Mouse (Mus musculus) testis, adult 2 months (tissue): ENCODE data around the gene Nrarp. TPM values are rescaled to one million over a fixed set of nuclear protein-coding genes. Genes with fewer than 3 reads are reported as not detected.
A peak's percentile ranks its signal among the peaks of the same experiment; 100 is the strongest.

Source experiments
- H3K27ac ChIP-seq: fragments of 200-500 bp; 2 replicates; pipeline ENCODE4 v1.5.1; 2012; ENCODE audit warnings: low read depth, low read length; ENCODE audit not compliant: control insufficient read depth, insufficient read depth
- H3K27me3 ChIP-seq: fragments of 200-500 bp; 2 replicates; pipeline ENCODE4 v1.6.1; 2012; ENCODE audit warnings: mild to moderate bottlenecking, low read length, moderate library complexity; ENCODE audit not compliant: control insufficient read depth, insufficient read depth
- H3K36me3 ChIP-seq: fragments of 200-500 bp; 2 replicates; pipeline ENCODE4 v1.6.1; 2012; ENCODE audit warnings: mild to moderate bottlenecking, low read length; ENCODE audit not compliant: control insufficient read depth, insufficient read depth
- H3K4me1 ChIP-seq: fragments of 200-500 bp; 2 replicates; pipeline ENCODE4 v1.6.1; 2012; ENCODE audit warnings: low read length; ENCODE audit not compliant: control insufficient read depth, insufficient read depth
- H3K4me3 ChIP-seq: fragments of 200-500 bp; 2 replicates; pipeline ENCODE4 v1.5.1; 2012; ENCODE audit warnings: low read depth, mild to moderate bottlenecking, low read length, moderate library complexity, mixed read lengths; ENCODE audit not compliant: control insufficient read depth
- CTCF ChIP-seq: fragments of 200-500 bp; IDR thresholded peaks from 2 replicates; pipeline ENCODE4 v1.5.1; 2012; ENCODE audit warnings: low read depth, mild to moderate bottlenecking, inconsistent platforms, low read length, moderate library complexity; ENCODE audit not compliant: control insufficient read depth, insufficient read depth, insufficient replicate concordance
- POLR2A ChIP-seq: fragments of 200-500 bp; IDR thresholded peaks from 2 replicates; pipeline ENCODE4 v1.6.1; 2012; ENCODE audit warnings: low read depth, mild to moderate bottlenecking, inconsistent platforms, low read length, moderate library complexity; ENCODE audit not compliant: control insufficient read depth
- polyA plus RNA-seq: library from polyadenylated mRNA; depleted of rRNA; stranded (reverse); fragments of >200 nt; gene quantifications from 2 replicates; pipeline ENCODE4 v1.2.3, GENCODE M21; 2012

Gene Nrarp
- polyA plus RNA-seq, 1 experiment, result 3.8 TPM

GRCm38 (mm10) chr2:25187841-25188240 is 7.3 kb downstream of the Nrarp start:
- no peak overlapping the region for H3K4me3 ChIP-seq
- peaks cover 12% of the 10 kb centered on the region for H3K4me1 ChIP-seq
- no peaks in the 10 kb centered on the region for H3K27me3 ChIP-seq
- H3K27ac ChIP-seq, result no peak overlapping the region
- H3K36me3 ChIP-seq, result no peaks in the 10 kb centered on the region
- TF ChIP-seq CTCF (no peak), POLR2A (no peak)

- TF ChIP-seq CTCF (peak; percentile 78; the same call in 1 of the 2 replicates), POLR2A (no peak)
- Histone ChIP-seq H3K36me3 (no peaks in the 10 kb centered on the region), H3K4me3 (no peak overlapping the region), H3K4me1 (peaks cover 4% of the 10 kb centered on the region; the same call in 1 of the 2 replicates), H3K27me3 (no peaks in the 10 kb centered on the region), H3K27ac (no peak overlapping the region)
Measured at GRCm38 (mm10) chr2:25193330-25193770, 12.8 kb downstream of the Nrarp start.

GRCm38 (mm10) chr2:25194006-25194405 is 13.4 kb downstream of the Nrarp start:
- Histone ChIP-seq H3K27ac (no peak overlapping the region), H3K4me3 (no peak overlapping the region), H3K27me3 (no peaks in the 10 kb centered on the region), H3K4me1 (peaks cover 4% of the 10 kb centered on the region; the same call in 1 of the 2 replicates), H3K36me3 (no peaks in the 10 kb centered on the region)
- no peak for TF ChIP-seq POLR2A
- TF ChIP-seq CTCF, result no peak

DNA sequence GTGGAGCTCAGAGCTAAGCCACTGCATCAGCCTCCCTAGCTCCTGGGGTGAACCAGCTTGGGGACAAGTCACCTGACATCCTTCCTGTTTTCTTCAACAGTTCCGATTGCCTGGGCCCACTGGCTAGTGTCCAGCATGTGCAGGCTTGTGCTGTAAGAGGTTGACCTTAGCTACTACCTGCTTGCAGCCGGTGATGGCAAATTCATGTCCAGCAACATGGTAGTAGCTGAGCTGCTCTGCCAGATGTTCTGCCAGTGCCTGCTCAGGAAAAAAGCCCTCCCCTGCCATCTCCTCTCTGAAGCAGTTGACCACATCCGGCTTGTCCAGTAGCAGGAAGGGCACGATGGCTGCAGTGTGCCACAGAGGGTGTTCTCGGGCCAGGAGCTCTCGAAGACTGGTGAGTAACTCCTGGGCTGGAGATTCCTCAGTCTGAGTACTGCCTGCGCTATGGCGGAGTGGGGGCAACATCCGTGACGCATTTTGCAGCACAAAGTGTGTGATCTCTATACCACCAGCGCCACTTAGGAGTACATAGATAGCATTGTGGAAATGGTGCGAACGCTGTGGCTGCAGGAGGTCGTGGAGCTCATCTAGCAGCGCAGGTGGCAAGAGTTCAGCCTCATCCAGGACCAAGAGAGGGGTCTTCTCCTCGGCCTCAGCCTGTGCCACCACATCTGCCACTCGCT is 14.1 kb downstream of the Nrarp start:
- TF ChIP-seq POLR2A (no peak), CTCF (no peak)
- no peaks in the 10 kb centered on the region for H3K36me3 ChIP-seq
- H3K4me3 ChIP-seq, result no peak overlapping the region
- peaks cover 4% of the 10 kb centered on the region; the same call in 1 of the 2 replicates for H3K4me1 ChIP-seq
- H3K27me3 ChIP-seq, result no peaks in the 10 kb centered on the region
- H3K27ac ChIP-seq, result no peak overlapping the region

GRCm38 (mm10) chr2:25195211-25196156 is 14.9 kb downstream of the Nrarp start:
- TF ChIP-seq CTCF, result no peak
- no peak for TF ChIP-seq POLR2A
- Histone ChIP-seq H3K27me3 (no peaks in the 10 kb centered on the region), H3K36me3 (no peaks in the 10 kb centered on the region), H3K4me1 (peaks cover 4% of the 10 kb centered on the region; the same call in 1 of the 2 replicates), H3K4me3 (peak overlapping the region; percentile 66), H3K27ac (peak overlapping the region; percentile 70; the same call in 1 of the 2 replicates)

DNA sequence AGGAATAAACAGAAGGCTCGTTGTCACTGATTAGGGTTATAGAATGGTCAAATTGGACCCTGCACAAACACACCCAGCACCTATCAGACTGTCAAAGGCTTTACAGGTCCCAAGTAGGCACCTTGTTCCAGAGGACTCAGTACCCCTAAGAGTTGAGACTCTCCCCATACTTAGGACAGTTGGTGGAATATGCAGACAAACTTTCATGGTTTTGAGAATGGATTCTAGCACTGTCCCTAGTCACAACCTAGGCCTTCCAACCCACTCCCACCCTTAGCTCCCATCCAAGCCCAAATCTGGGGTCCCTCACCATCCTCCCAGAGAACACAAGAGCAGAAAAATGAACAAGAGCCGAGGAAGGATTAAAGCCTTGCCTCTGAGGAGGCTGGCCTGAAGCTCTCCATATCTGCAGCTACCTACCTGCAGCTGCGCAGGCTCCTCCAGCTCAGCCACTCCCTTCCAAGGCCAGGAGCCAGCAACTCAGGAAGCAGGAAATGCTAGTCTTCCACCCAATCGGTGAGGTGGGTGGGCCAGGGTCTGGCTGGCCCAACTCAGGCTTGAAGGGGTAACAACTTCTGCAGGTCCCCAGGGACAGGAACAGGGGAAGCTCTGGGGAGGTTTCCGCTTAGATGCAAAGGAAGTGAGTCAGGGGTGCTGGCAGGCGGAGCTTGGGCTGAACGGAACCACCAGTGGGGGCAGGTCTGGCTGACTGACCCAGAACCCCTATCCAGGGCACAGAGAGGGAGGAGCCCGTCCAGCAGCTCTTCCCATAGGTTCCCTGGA is 15.8 kb downstream of the Nrarp start, which contains the start of gene Tor4a:
Gene Tor4a, minus strand, starts transcription at position 715 of the 783 bp plus-strand sequence.
- no peaks in the 10 kb centered on the region for H3K27me3 ChIP-seq
- H3K36me3 ChIP-seq, result peaks cover 1% of the 10 kb centered on the region; the same call in 1 of the 2 replicates
- no peak for TF ChIP-seq CTCF
- TF ChIP-seq POLR2A, result no peak
- peaks cover 4% of the 10 kb centered on the region; the same call in 1 of the 2 replicates for H3K4me1 ChIP-seq
- peak within 1 kb of the TSS; percentile 70 for H3K27ac ChIP-seq
- peak within 1 kb of the TSS; percentile 66 for H3K4me3 ChIP-seq
